Mouse (Mus musculus): ENCODE data around the gene Fhl3.

Gene Fhl3

GRCm38 (mm10) chr4:124755526-124755925 lies 55.0 kb downstream of the Fhl3 start:
- DNase-seq (ENCODE audit: inconsistent ontology term) = no peak
